Mouse (Mus musculus): ENCODE measurements at regions not wholly inside any gene's neighbourhood (a gene's known extent, or its start where the extent isn't known, plus 50 kb on each side); places are given as distances from the start of the nearest gene placed in this dataset.

DNA sequence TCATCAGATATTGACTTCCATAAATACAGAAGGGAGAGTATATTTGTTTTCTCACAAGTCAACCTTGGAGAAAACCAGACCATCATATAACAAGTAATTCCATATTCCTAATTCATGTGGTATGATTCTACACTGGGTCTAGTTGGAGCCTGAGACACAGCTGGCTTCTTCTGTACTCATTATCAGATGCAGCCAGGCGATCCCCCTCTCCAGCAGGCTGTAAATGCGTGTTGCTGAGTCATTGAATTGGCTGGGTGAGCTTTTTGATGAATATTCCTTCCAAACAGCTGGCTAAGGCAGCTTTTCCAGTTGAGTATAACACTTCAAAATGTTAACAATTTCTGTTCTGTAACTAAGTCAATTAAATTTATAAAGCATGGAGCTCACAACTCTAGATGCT lies 102.2 kb upstream of the Sstr4 start:
- no peak for TF ChIP-seq CTCF (IDR thresholded peaks at IDR 0.05; ENCODE audit: insufficient read depth, low read depth, low read length)
- no peak for TF ChIP-seq POLR2A (IDR thresholded peaks at IDR 0.05; ENCODE audit: insufficient read depth, low read depth, low read length)

All from olfactory bulb, adult 2 months (tissue).